Mouse (Mus musculus) brain, embryonic 14.5 days (tissue): ENCODE data around the gene Mfn1.

ENCODE experiments used
- CTCF ChIP-seq: fragments of 200-500 bp; IDR thresholded peaks from 2 replicates; pipeline ENCODE4 v1.5.1; 2012; ENCODE audit warnings: inconsistent platforms, mild to moderate bottlenecking, moderate library complexity, borderline replicate concordance; ENCODE audit not compliant: insufficient read depth, insufficient read length; ENCODE audit errors: extremely low read depth
- POLR2A ChIP-seq: fragments of 200-500 bp; IDR thresholded peaks from 2 replicates; pipeline ENCODE4 v1.6.1; 2012; ENCODE audit warnings: mild to moderate bottlenecking, inconsistent platforms, borderline replicate concordance; ENCODE audit not compliant: poor library complexity, insufficient read depth, insufficient read length, severe bottlenecking; ENCODE audit errors: extremely low read depth

DNA sequence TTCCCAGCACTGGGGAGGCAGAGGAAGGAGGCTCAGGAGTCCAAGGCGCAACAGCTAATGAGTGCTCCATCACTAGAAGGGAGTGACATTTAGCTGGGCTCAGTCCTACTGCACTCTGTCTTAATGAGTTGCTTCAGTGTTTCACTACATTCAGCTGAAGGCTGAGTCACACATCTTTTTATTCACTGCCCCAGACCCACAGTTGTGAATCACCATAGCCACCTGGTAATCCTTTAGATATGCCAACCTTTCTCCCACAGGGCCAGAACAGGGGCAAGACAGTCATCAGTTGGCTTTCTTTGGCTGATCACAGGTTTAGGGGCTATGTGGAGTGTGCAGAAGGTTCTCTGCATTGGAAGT lies 32.6 kb upstream of the Mfn1 start:
- TF ChIP-seq POLR2A, result no peak
- TF ChIP-seq CTCF, result no peak
